Mouse (Mus musculus) lung, postnatal 14 days (tissue): ENCODE data around the gene Far2.
"Not testable (repeated sequence)": the region's sequence is repeated elsewhere in the genome, so short reads cannot be mapped to it uniquely, and the experiment has no call there.

ENCODE experiments used
- DNase-seq: peaks from one replicate; pipeline ENCODE4 v3.0.0; 2021

Far2 gene

GRCm38 (mm10) chr6:148120703-148121102, 73.6 kb downstream of the Far2 start:
- no peak for DNase-seq

- DNase-seq = not testable (repeated sequence)
Observed at GRCm38 (mm10) chr6:148126851-148127250, 79.8 kb downstream of the Far2 start.

DNA sequence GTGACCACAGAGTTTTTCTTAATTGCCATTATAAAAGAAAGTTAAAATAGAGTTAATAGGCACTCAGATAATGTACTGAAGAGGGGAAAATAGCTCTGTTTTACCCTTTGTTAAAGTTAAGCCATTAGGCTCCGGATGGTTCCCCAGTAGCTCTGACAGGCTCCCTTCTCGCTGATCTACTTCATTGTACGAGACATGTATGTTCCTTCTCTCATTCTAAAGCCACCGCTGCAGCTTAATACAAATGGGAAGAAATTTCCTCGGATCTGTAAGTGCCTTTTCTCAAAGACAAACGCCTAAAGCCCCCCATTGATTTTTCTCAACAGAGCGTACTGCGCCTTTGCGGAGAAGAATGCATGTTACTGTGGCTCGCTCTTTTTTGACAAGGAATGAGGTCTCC, 85.3 kb downstream of the Far2 start:
- DNase-seq = no peak

DNA sequence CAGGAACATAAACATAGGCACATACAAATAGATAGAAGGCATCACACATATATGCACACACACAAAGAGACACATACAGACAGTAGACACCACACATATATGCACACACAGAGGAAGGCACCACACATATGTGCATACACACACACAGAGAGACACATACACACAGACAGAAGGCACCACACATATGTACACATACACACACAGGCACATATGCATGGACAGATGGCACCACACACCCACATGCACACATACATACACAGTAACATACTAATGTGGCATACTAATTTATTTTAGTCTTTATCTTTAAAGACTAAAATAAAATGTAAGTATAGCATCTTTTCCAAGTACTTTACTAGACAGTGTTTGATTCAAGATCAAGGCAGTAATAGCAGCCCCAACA, 86.5 kb downstream of the Far2 start:
- DNase-seq = no peak

GRCm38 (mm10) chr6:148135769-148136382, 88.8 kb downstream of the Far2 start:
- peak; percentile 77 for DNase-seq

- DNase-seq = no peak
Observed at GRCm38 (mm10) chr6:148139288-148139995, 92.4 kb downstream of the Far2 start.

DNA sequence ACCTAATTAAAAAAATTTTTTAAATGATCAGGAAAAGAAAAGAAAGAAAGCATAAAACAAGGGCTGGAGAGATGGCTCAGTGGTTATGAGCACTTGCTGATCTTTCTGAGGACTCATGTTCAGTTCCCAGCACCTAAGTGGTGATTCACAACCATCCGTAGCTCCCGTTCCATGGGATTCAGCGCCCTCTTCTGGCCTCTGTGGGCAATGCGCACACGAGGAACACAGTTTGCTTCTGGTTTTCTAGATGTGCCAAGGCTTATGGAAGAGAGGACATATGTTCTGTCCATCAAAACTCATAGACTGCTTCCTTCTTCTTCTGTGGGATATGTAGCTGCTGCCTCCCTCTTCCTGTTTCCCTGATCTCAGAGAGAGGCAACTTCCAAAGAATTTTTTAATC, 94.8 kb downstream of the Far2 start:
- no peak for DNase-seq

- no peak for DNase-seq
Observed at GRCm38 (mm10) chr6:148142421-148142820, 95.4 kb downstream of the Far2 start.

DNA sequence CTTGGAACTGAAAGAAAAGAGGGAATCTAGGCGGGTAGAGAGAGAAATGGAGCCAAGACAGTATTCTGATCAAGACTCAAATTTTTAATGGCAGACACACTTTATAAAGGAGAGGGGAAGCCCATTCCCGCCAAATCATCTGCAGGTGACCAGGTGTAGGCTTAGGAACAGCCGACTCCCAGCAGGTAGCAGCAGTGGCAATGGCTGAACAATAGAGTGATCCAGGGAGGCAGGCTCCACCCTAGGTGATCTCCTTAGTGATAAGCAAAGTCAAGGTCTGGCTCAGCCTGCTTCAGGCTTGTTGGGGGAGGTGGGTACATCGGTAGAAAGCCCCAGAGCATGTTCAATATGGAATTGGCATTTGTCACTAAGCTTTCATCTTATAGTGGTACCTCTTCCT, 105.2 kb downstream of the Far2 start:
- not testable (repeated sequence) for DNase-seq

GRCm38 (mm10) chr6:148172904-148173303, 125.8 kb downstream of the Far2 start:
- no peak for DNase-seq

- DNase-seq = no peak
Observed at GRCm38 (mm10) chr6:148185694-148186093, 138.6 kb downstream of the Far2 start.

DNA sequence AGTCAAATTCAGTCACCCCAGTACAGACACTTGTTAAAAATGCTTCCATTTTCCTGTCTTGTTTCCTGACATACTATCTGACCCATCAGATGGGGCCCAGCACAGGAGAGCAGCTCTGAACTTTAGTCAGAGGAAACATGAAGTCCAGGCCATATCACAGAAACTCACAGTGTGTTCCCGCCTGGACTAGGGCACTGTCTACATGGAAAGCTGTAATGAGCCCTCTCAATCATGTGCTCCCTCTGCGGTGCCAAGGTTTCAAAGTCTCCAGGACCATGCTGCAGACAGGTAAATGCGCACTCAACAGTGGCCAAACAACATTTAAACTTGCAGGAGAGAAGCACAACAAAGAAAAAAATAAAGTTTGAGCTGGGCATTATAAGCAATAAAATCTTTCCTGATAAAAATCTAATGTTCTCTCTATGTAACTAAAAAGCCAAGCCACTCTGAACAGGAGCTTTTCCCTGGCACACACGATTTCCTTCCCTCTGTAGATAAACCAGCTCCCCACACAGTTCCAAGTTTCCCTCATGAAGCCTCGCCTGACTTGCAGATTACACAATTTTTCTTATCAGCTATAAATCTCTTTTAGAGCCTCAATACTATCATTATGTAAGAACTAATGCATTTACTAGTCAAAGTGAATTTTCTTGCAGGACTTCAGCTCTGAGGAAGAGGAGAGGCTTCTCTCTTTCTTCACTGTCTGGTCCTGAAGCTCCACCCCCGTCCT, 147.1 kb downstream of the Far2 start:
- no peak for DNase-seq

- DNase-seq = no peak
Observed at GRCm38 (mm10) chr6:148199177-148199576, 152.1 kb downstream of the Far2 start.

- DNase-seq = no peak
Observed at GRCm38 (mm10) chr6:148199729-148200128, 152.7 kb downstream of the Far2 start.

DNA sequence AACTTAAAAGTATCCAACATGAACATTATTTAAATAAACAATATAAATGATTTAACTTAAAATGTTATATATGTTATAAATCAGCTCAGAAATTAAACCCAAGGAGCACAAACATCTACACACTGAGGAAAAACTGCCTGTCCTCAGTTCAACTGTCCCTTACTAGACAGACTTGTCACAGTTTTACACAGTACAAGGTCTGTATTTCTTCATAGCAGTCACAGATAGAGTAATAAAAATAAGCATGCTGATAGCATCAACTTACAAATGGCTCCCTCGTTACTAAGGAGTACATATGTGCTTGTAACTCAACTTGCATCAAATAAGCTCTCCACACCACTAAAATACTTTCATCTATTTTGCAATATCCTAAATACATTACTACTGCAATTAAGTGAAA, 158.1 kb downstream of the Far2 start:
- no peak for DNase-seq

- DNase-seq = no peak
Observed at GRCm38 (mm10) chr6:148207522-148207921, 160.5 kb downstream of the Far2 start.

GRCm38 (mm10) chr6:148211391-148211876, 164.4 kb downstream of the Far2 start:
- DNase-seq = no peak

DNA sequence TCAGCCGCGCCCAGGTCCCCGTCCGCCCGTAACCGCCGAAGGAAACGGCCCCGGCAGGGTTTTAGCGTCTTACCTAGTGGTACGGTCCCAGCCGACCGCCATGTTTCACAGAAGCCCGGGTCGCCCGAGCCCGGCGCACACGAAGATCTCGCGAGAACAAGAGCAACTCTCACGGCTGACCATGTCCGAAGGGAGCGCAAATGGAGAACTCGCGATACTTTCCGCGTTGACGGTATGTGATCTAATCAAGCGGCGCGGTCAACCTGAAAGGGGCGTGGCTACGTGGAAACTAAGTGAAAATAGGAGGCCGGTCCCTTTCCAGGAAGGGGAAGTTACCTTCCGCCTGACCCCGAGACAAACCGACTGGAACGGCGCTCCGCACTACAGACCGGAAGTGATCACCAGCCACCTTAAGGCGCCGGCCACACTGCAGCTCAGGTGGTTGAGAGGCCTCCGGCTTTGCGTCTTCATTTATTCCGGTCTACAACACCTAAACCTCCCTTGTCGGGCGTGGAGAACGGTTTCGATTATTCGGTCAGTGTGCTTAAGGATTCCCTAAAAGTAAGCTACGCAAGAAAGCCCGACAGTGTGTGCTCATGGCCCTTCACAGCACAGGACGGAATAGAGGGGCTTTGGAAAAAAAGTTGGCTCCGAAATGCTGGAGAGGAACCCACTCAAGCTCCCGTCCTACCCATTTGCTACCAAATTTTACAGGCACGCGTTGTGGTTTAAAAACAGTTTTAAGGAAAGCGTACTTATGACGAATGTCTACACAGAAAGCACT, 165.0 kb downstream of the Far2 start, which contains the start of gene Ergic2:
Ergic2 (minus strand) TSS at position 478 of the 784 bp plus-strand sequence.
- DNase-seq = peak; percentile 99

- DNase-seq = peak; percentile 51
Observed at GRCm38 (mm10) chr6:148214765-148215164, 167.7 kb downstream of the Far2 start.

- no peak for DNase-seq
Observed at GRCm38 (mm10) chr6:148216752-148217151, 169.7 kb downstream of the Far2 start.

- DNase-seq = no peak
Observed at GRCm38 (mm10) chr6:148218235-148219076, 171.4 kb downstream of the Far2 start.

DNA sequence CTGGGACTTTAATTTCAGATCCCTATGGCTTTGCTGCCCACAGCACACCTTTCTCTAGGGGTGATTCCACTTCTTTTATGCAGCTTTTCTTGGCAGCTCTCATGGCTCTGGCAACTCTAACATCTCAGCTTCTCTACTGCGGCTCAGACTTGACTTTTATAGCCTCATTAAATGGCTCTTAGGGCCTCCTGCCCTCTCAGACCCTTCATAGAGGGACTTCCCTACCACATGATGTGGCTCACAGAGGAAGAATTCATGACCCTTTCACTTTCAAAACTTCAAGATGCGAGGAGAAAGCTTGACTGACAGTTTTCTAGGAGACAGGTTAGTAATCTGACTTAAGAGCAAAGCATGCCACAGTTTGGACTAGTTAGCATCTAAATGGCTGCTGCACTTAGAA, 175.6 kb downstream of the Far2 start:
- no peak for DNase-seq
